Mouse (Mus musculus) hindbrain, embryonic 14.5 days (tissue): ENCODE measurements at regions not wholly inside any gene's neighbourhood (a gene's known extent, or its start where the extent isn't known, plus 50 kb on each side); places are given as distances from the start of the nearest gene placed in this dataset.
A peak's percentile ranks its signal among the peaks of the same experiment; 100 is the strongest.
"Not testable (repeated sequence)": the region's sequence is repeated elsewhere in the genome, so short reads cannot be mapped to it uniquely, and the experiment has no call there.

ENCODE experiments used
- ATAC-seq: fragments of 200-750 bp; cut with Nextera tagmentation; 2 replicates; pipeline ENCODE4 v1.8.0; 2017; ENCODE audit warnings: moderate number of reproducible peaks, mild to moderate bottlenecking, moderate TSS enrichment, moderate library complexity; ENCODE audit not compliant: low FRiP score
- DNase-seq: peaks from one replicate; pipeline ENCODE4 v3.0.0-alpha.2; 2015; ENCODE audit warnings: low spot score
- H3K27ac ChIP-seq: fragments of 300-500 bp; sonication (generic); 2 replicates; pipeline ENCODE4 v1.5.1; 2014; ENCODE audit warnings: mild to moderate bottlenecking, moderate library complexity
- H3K27me3 ChIP-seq: fragments of 300-500 bp; sonication (generic); 2 replicates; pipeline ENCODE4 v1.6.1; 2014; ENCODE audit warnings: mild to moderate bottlenecking, low read length, mixed read lengths; ENCODE audit not compliant: control insufficient read depth, insufficient read depth
- H3K36me3 ChIP-seq: fragments of 300-500 bp; sonication (generic); replicated peaks from 2 replicates; pipeline ENCODE4 v1.6.1; 2014; ENCODE audit not compliant: control insufficient read depth, insufficient read depth
- H3K4me1 ChIP-seq: fragments of 300-500 bp; sonication (generic); replicated peaks from 2 replicates; pipeline ENCODE4 v1.6.1; 2014; ENCODE audit warnings: antibody characterized with exemption, low read length, mixed read lengths; ENCODE audit not compliant: control insufficient read depth, insufficient read depth
- H3K4me2 ChIP-seq: fragments of 300-500 bp; sonication (generic); replicated peaks from 2 replicates; pipeline ENCODE4 v1.6.1; 2014; ENCODE audit warnings: mild to moderate bottlenecking, moderate library complexity
- H3K4me3 ChIP-seq: fragments of 300-500 bp; sonication (generic); replicated peaks from 2 replicates; pipeline ENCODE4 v1.5.1; 2014; ENCODE audit warnings: mild to moderate bottlenecking, low read length
- H3K9ac ChIP-seq: fragments of 300-500 bp; sonication (generic); 2 replicates; pipeline ENCODE4 v1.6.1; 2014
- H3K9me3 ChIP-seq: fragments of 300-500 bp; sonication (generic); 2 replicates; pipeline ENCODE4 v1.6.1; 2016; ENCODE audit warnings: low read length; ENCODE audit not compliant: control insufficient read depth
- WGBS: fragments of 180-500 bp; shearing (Covaris S2); extraction: QIAGEN DNeasy Blood & Tissue Kit; methylation state at CpG from one replicate; pipeline ENCODE4 v1.1.7; 2014; 5-methylcytosine and 5-hydroxymethylcytosine counted together

- no peak overlapping the region for H3K4me2 ChIP-seq
- no peaks in the 10 kb centered on the region for H3K36me3 ChIP-seq
- H3K27me3 ChIP-seq, result no peaks in the 10 kb centered on the region
- no peak for DNase-seq
- WGBS, result 93% methylated on average over 4 of the region's 4 CpGs
- H3K9ac ChIP-seq, result no peak overlapping the region
- no peaks in the 10 kb centered on the region for H3K9me3 ChIP-seq
- no peak overlapping the region for H3K4me3 ChIP-seq
- H3K4me1 ChIP-seq, result no peaks in the 10 kb centered on the region
- H3K27ac ChIP-seq, result no peak overlapping the region
- no peak for ATAC-seq
Observed at GRCm38 (mm10) chr3:137263907-137264306, 77.0 kb upstream of the Emcn start.

- H3K9ac ChIP-seq, result no peak overlapping the region
- H3K9me3 ChIP-seq, result no peaks in the 10 kb centered on the region
- 76% methylated on average over 1 of the region's 1 CpGs for WGBS
- H3K27ac ChIP-seq, result no peak overlapping the region
- H3K27me3 ChIP-seq, result no peaks in the 10 kb centered on the region
- no peaks in the 10 kb centered on the region for H3K4me1 ChIP-seq
- no peak for ATAC-seq
- no peak for DNase-seq
- no peak overlapping the region for H3K4me2 ChIP-seq
- H3K36me3 ChIP-seq, result no peaks in the 10 kb centered on the region
- no peak overlapping the region for H3K4me3 ChIP-seq
Observed at GRCm38 (mm10) chr3:137267752-137268151, 73.1 kb upstream of the Emcn start.

GRCm38 (mm10) chr3:137275444-137275843, 65.4 kb upstream of the Emcn start:
- Histone ChIP-seq H3K9me3 (no peaks in the 10 kb centered on the region), H3K27ac (0 out of 2 replicates have a peak overlapping the region, but pooled peaks have one; percentile 1), H3K36me3 (no peaks in the 10 kb centered on the region), H3K4me3 (no peak overlapping the region), H3K9ac (no peak overlapping the region), H3K4me1 (no peaks in the 10 kb centered on the region), H3K4me2 (no peak overlapping the region), H3K27me3 (no peaks in the 10 kb centered on the region)
- no peak for DNase-seq
- WGBS, result 78% methylated on average over 8 of the region's 8 CpGs
- ATAC-seq, result no peak

GRCm38 (mm10) chr3:137279284-137279683, 61.6 kb upstream of the Emcn start:
- WGBS, result 52% methylated on average over 1 of the region's 1 CpGs

GRCm38 (mm10) chr3:137281052-137281451, 59.8 kb upstream of the Emcn start:
- no peaks in the 10 kb centered on the region for H3K27me3 ChIP-seq
- no peak overlapping the region for H3K27ac ChIP-seq
- 78% methylated on average over 7 of the region's 7 CpGs for WGBS
- H3K4me3 ChIP-seq, result no peak overlapping the region
- no peaks in the 10 kb centered on the region for H3K36me3 ChIP-seq
- no peak overlapping the region for H3K4me2 ChIP-seq
- H3K9ac ChIP-seq, result no peak overlapping the region
- ATAC-seq (no peak), DNase-seq (no peak)
- no peaks in the 10 kb centered on the region for H3K4me1 ChIP-seq
- no peaks in the 10 kb centered on the region for H3K9me3 ChIP-seq

More at GRCm38 (mm10) chr3:137279284-137279683, 61.6 kb upstream of the Emcn start:
- H3K4me3 ChIP-seq, result no peak overlapping the region
- no peaks in the 10 kb centered on the region for H3K9me3 ChIP-seq
- H3K4me1 ChIP-seq, result no peaks in the 10 kb centered on the region
- DNase-seq (no peak), ATAC-seq (no peak)
- no peaks in the 10 kb centered on the region for H3K27me3 ChIP-seq
- no peaks in the 10 kb centered on the region for H3K36me3 ChIP-seq
- no peak overlapping the region for H3K9ac ChIP-seq
- no peak overlapping the region for H3K4me2 ChIP-seq
- H3K27ac ChIP-seq, result no peak overlapping the region

- WGBS, result 96% methylated on average over 11 of the region's 11 CpGs
- ATAC-seq, H3K4me3 ChIP-seq, H3K36me3 ChIP-seq, H3K27me3 ChIP-seq, H3K9me3 ChIP-seq, H3K9ac ChIP-seq, H3K27ac ChIP-seq, DNase-seq, H3K4me1 ChIP-seq, H3K4me2 ChIP-seq: not testable (repeated sequence)
Observed at GRCm38 (mm10) chr3:137287558-137287957, 53.3 kb upstream of the Emcn start.

GRCm38 (mm10) chr3:137288301-137288942, 52.4 kb upstream of the Emcn start:
- ATAC-seq (no peak), DNase-seq (no peak)
- Histone ChIP-seq H3K4me2 (no peak overlapping the region), H3K27me3 (no peaks in the 10 kb centered on the region), H3K4me3 (no peak overlapping the region), H3K4me1 (no peaks in the 10 kb centered on the region), H3K9ac (no peak overlapping the region), H3K27ac (no peak overlapping the region), H3K9me3 (no peaks in the 10 kb centered on the region), H3K36me3 (no peaks in the 10 kb centered on the region)
- 85% methylated on average over 7 of the region's 7 CpGs for WGBS

- WGBS, result 90% methylated on average over 2 of the region's 2 CpGs
- no peak overlapping the region for H3K4me3 ChIP-seq
- no peak for DNase-seq
- ATAC-seq, result no peak
- no peak overlapping the region for H3K27ac ChIP-seq
- H3K4me2 ChIP-seq, result no peak overlapping the region
- no peaks in the 10 kb centered on the region for H3K9me3 ChIP-seq
- H3K36me3 ChIP-seq, result no peaks in the 10 kb centered on the region
- no peaks in the 10 kb centered on the region for H3K4me1 ChIP-seq
- no peaks in the 10 kb centered on the region for H3K27me3 ChIP-seq
- no peak overlapping the region for H3K9ac ChIP-seq
Observed at GRCm38 (mm10) chr3:137288943-137289682, 51.8 kb upstream of the Emcn start.

GRCm38 (mm10) chr3:137289683-137289984, 51.2 kb upstream of the Emcn start:
- Histone ChIP-seq H3K9ac (no peak overlapping the region), H3K4me3 (no peak overlapping the region), H3K9me3 (no peaks in the 10 kb centered on the region), H3K27ac (no peak overlapping the region), H3K4me2 (no peak overlapping the region), H3K4me1 (no peaks in the 10 kb centered on the region), H3K36me3 (no peaks in the 10 kb centered on the region), H3K27me3 (no peaks in the 10 kb centered on the region)
- no peak for ATAC-seq
- DNase-seq, result no peak
- WGBS, result 72% methylated on average over 3 of the region's 3 CpGs
